Mouse (Mus musculus) midbrain, embryonic 10.5 days (tissue): ENCODE measurements around the gene Polr1d. TPM values are rescaled to one million over a fixed set of nuclear protein-coding genes. Genes with fewer than 3 reads are reported as not detected.

Experiments used
- DNase-seq: peaks from one replicate; pipeline ENCODE4 v3.0.0-alpha.2; 2017; ENCODE audit warnings: low spot score
- H3K27ac ChIP-seq: fragments of 300-500 bp; sonication (generic); replicated peaks from 2 replicates; pipeline ENCODE4 v1.5.1; 2016; ENCODE audit warnings: mild to moderate bottlenecking
- H3K27me3 ChIP-seq: fragments of 300-500 bp; sonication (generic); 2 replicates; pipeline ENCODE4 v1.6.1; 2016; ENCODE audit warnings: low read depth, mild to moderate bottlenecking; ENCODE audit not compliant: poor library complexity, severe bottlenecking
- H3K36me3 ChIP-seq: fragments of 300-500 bp; sonication (generic); 2 replicates; pipeline ENCODE4 v1.6.1; 2016; ENCODE audit warnings: mild to moderate bottlenecking, moderate library complexity
- H3K4me1 ChIP-seq: fragments of 300-500 bp; sonication (generic); 2 replicates; pipeline ENCODE4 v1.6.1; 2016
- H3K4me3 ChIP-seq: fragments of 300-500 bp; sonication (generic); 2 replicates; pipeline ENCODE4 v1.5.1; 2016; ENCODE audit warnings: mild to moderate bottlenecking, moderate library complexity
- H3K9me3 ChIP-seq: fragments of 300-500 bp; sonication (generic); replicated peaks from 2 replicates; pipeline ENCODE4 v1.6.1; 2016; ENCODE audit warnings: mild to moderate bottlenecking
- WGBS: fragments of 180-500 bp; shearing (Covaris S2); methylation state at CpG from one replicate; pipeline ENCODE4 v1.1.7; 2016; 5-methylcytosine and 5-hydroxymethylcytosine counted together
- polyA plus RNA-seq: library from polyadenylated mRNA; unstranded; fragments of >200 nt; fragmentation: Nextera tagmentation; extraction: Ambion mirVana; gene quantifications from 2 replicates; pipeline ENCODE4 v1.2.1, GENCODE M21; 2016

The Polr1d gene
- polyA plus RNA-seq, 1 experiment from 2014 or later = 130 TPM

DNA sequence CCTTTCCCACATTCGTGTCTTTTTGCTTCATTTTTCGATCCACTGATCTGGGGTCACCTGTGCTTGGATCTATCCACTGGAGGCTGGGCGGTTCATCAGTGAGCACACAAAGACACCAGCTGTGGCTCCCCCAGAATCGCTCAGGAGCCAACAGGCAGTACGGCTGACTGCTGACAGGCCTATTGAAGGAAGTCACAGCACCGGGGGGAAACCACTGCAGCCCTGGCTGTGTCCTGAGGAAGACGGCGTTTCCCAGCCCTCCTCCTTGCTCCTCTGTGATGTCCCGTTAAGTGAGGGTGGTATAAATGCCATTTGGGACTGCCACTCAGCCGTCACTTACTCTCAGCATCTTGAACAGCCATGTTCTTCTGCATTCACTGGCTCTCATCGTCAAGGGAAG lies 30.9 kb upstream of the Polr1d start:
- no peak overlapping the region for H3K4me3 ChIP-seq
- no peak overlapping the region for H3K27ac ChIP-seq
- H3K27me3 ChIP-seq = no peaks in the 10 kb centered on the region
- no peaks in the 10 kb centered on the region; the same call in 1 of the 2 replicates for H3K36me3 ChIP-seq
- peaks cover 5% of the 10 kb centered on the region for H3K4me1 ChIP-seq
- DNase-seq = no peak
- 84% methylated on average over 11 of the region's 11 CpGs for WGBS
- no peaks in the 10 kb centered on the region for H3K9me3 ChIP-seq

DNA sequence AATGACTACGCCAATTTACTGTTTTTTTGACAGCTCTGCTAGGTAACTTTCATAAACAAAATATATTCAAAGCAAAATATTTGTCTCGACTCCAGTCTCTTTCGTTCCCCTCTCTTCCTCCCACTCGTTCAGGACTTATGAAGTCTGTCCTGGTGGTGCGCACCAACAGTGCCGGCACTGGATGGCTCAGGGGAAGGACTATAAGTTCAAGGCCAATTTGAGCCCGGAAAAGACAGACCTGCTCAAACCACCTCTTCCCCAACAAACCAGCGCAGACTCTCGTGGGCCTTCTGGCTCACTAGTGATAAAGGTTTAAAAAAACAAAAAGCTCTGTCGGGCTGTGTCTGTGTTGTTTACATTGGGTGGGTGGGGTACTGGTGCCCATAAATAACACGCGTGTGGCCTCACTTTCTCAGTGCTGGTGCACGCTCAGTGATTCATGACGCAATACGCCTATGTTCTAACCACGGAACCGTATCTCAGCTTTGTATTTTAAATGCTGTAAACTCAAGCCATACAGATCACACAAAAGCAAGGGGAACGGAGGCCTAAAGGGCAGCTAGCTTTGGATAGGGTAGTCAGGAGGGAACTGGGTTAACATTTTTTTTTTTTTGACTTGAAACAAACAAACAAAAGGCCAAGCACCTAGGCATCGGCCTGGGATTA lies 27.2 kb upstream of the Polr1d start:
- H3K27ac ChIP-seq = no peak overlapping the region
- H3K4me3 ChIP-seq = no peak overlapping the region
- H3K36me3 ChIP-seq = no peaks in the 10 kb centered on the region
- no peaks in the 10 kb centered on the region for H3K9me3 ChIP-seq
- peaks cover 17% of the 10 kb centered on the region for H3K4me1 ChIP-seq
- no peak for DNase-seq
- no peaks in the 10 kb centered on the region for H3K27me3 ChIP-seq
- WGBS = 89% methylated on average over 19 of the region's 19 CpGs

DNA sequence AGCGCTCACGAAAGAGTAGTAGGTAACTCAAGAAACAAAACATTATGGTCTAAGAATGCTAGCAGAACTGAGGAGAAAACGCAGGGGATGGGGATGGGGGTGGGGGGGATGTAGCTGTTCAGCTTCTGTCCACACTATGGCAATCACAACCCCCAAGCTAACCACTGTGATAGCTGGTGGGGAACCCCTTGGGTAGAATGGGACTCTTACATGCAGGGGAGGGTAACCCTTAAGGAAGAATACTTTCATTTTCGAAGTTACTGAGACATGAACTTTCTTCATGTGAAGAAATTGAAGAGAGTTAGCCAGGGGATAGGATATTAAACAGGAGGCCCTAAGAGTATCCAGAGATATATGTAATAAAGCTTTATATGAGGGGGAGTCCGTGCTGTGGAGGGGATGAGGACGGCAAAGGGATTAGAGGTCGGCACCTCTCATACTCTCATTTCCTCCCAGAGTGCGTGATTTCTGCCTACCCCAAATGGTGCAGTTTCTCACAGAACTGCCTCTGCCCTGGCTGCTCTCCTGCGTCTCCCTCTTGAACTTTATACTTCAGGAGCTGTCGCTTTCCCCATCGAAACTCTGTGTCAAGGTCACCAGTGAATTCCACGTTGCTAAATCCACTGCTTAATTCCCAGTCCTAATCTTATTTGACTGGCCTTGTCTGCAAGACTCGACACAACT lies 25.9 kb upstream of the Polr1d start:
- H3K4me1 ChIP-seq = peaks cover 17% of the 10 kb centered on the region
- DNase-seq = no peak
- no peaks in the 10 kb centered on the region for H3K27me3 ChIP-seq
- H3K36me3 ChIP-seq = no peaks in the 10 kb centered on the region
- H3K4me3 ChIP-seq = no peak overlapping the region
- 0 out of 2 replicates have a peak overlapping the region, but pooled peaks have one; percentile 23 for H3K27ac ChIP-seq
- 76% methylated on average over 13 of the region's 13 CpGs for WGBS
- no peaks in the 10 kb centered on the region for H3K9me3 ChIP-seq

DNA sequence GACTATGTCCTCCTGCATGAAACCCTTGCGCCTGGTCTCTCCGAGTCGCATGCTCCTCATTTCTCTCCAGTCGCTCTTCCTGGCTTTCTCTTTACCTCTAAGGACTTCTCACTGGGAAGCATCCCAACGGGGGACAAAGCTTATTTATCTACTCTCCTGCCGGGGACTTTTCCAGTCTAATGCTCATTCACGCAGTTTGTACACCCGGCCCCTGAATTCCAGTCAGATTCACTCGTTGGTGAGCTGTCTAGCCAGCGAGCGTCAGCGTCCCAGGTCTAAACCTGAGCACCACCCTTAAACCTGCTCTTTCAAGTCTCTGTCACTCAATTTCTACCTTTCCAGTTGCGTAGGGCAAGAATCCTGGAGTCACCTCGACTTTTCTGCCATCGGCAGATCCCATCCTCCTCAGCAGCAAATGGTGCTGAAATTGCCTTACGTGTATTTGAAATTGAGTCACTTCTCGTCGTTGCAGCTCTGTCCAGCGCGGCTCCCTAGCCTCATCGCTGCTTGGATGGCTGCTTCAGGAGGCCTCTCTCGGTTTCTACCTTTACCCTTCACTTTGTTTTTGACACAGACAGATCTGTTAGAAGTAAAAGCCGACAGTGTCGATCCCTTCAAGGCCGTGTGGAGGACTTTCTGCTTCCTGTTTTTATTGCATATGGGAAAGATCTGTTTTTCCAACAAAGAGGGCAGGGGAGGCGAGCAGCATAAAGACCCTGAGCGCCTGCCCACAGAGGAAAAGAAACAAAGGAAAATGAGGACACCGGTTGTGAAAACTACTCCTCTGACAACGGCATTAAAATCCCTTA lies 25.1 kb upstream of the Polr1d start:
- Histone ChIP-seq H3K36me3 (no peaks in the 10 kb centered on the region), H3K27me3 (no peaks in the 10 kb centered on the region), H3K4me1 (peaks cover 17% of the 10 kb centered on the region), H3K9me3 (no peaks in the 10 kb centered on the region), H3K4me3 (no peak overlapping the region), H3K27ac (0 out of 2 replicates have a peak overlapping the region, but pooled peaks have one; percentile 23)
- 58% methylated on average over 29 of the region's 29 CpGs for WGBS
- no peak for DNase-seq

DNA sequence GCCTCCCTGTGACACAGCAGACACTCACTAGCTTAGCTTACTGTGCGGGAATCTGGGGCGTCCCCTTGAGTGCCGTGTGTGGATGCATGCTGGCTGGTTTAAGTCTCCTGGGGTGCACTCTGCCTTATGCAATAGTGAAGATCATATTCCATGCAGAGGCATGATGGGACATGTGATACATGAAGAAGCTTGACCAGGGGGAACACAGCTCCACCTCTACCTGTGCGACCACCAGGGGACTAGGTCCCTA lies 24.6 kb upstream of the Polr1d start:
- no peak overlapping the region for H3K4me3 ChIP-seq
- H3K4me1 ChIP-seq = peaks cover 17% of the 10 kb centered on the region
- DNase-seq = no peak
- H3K27ac ChIP-seq = no peak overlapping the region
- no peaks in the 10 kb centered on the region for H3K36me3 ChIP-seq
- WGBS = 78% methylated on average over 4 of the region's 4 CpGs
- no peaks in the 10 kb centered on the region for H3K9me3 ChIP-seq
- no peaks in the 10 kb centered on the region for H3K27me3 ChIP-seq

DNA sequence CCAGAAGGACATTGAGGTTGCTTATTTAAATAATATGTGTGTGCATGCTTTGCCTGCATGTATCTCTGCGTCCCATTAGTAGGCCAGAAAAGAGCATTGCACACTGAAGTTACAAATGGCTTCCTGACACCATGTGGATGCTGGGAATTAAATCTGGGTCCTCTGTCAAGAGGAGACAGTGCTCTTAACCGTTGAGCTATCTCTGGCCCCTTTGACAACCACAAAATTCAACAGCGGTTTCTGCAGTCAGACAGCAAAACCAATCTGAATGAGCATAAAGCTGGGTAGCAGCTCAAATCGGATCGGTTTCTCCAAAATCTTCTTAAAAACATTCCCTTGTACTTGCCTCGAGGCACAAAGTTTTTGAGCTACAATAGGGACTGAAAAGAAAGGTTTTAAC lies 23.8 kb upstream of the Polr1d start:
- no peak overlapping the region for H3K27ac ChIP-seq
- H3K36me3 ChIP-seq = no peaks in the 10 kb centered on the region
- WGBS = 87% methylated on average over 6 of the region's 6 CpGs
- no peak overlapping the region for H3K4me3 ChIP-seq
- H3K9me3 ChIP-seq = no peaks in the 10 kb centered on the region
- no peaks in the 10 kb centered on the region for H3K27me3 ChIP-seq
- H3K4me1 ChIP-seq = peaks cover 17% of the 10 kb centered on the region
- no peak for DNase-seq

DNA sequence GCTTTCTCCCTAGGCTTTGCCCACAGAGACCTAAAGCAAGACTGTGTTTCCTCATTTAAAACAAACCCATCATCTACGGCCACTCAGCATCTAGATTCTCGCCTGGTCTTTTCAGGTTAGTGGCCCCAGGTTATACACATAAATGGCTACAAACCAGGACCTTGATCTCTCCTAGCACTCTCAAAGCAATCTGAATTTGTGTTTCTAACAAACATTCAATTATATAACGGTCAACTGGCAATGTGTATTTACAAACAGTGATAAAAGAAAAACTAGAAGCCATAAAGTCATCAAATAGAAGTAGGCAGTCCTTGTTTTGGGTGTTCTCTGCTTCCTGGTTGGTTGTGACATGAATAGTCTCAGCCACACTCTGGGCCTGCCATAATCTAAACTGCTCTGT lies 23.4 kb upstream of the Polr1d start:
- H3K4me1 ChIP-seq = peaks cover 17% of the 10 kb centered on the region
- WGBS = 89% methylated on average over 3 of the region's 3 CpGs
- H3K4me3 ChIP-seq = no peak overlapping the region
- no peaks in the 10 kb centered on the region for H3K36me3 ChIP-seq
- no peaks in the 10 kb centered on the region for H3K27me3 ChIP-seq
- H3K9me3 ChIP-seq = no peaks in the 10 kb centered on the region
- DNase-seq = no peak
- H3K27ac ChIP-seq = no peak overlapping the region

DNA sequence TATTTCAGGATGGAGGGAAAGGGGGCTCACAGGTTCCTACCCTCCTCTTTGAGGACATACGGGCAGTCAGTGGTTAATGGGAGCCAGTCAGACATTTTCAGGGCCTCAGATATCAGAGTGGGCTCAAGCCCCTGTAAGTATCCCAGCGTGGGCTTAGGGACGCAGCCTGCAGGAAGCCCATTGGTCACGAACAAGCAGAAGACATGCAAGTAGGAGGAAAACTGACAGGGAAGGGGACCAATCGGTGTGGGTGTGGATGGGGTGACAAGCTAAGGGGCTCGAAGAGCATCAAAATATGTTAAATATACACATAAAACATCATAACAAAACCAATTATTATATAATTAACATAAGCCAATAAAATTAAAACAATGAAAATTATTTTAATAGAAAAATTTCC lies 22.5 kb upstream of the Polr1d start:
- H3K27me3 ChIP-seq = no peaks in the 10 kb centered on the region
- no peak overlapping the region for H3K4me3 ChIP-seq
- H3K9me3 ChIP-seq = no peaks in the 10 kb centered on the region
- H3K4me1 ChIP-seq = peaks cover 17% of the 10 kb centered on the region
- H3K27ac ChIP-seq = no peak overlapping the region
- DNase-seq = no peak
- H3K36me3 ChIP-seq = no peaks in the 10 kb centered on the region
- WGBS = 88% methylated on average over 6 of the region's 6 CpGs

DNA sequence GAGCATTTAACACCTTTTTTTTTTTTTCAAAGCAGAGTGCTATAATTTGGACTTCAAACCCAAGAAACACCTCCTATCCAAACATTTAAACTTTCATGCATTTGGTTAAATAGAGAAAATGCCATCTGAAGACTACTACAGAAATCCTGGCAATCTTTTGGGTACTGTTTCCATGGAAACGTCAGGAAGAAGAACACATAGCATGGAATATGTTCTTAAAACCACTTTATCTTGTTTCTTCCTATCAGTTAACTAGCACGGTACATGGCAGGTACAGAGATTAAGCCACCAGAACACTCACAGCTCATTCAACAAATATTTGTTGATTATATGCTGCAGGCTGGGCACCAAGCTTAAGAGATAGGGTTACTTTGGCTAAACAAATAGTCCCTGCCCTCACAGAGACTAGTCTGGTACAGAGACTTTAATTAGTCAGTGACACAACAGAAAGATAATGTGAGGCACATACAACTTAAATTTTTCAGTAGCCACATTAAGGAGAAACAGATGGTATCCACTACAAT lies 22.0 kb upstream of the Polr1d start:
- no peaks in the 10 kb centered on the region for H3K36me3 ChIP-seq
- H3K27ac ChIP-seq = no peak overlapping the region
- H3K4me3 ChIP-seq = no peak overlapping the region
- no peak for DNase-seq
- 86% methylated on average over 2 of the region's 2 CpGs for WGBS
- peaks cover 17% of the 10 kb centered on the region for H3K4me1 ChIP-seq
- H3K9me3 ChIP-seq = no peaks in the 10 kb centered on the region
- H3K27me3 ChIP-seq = no peaks in the 10 kb centered on the region

DNA sequence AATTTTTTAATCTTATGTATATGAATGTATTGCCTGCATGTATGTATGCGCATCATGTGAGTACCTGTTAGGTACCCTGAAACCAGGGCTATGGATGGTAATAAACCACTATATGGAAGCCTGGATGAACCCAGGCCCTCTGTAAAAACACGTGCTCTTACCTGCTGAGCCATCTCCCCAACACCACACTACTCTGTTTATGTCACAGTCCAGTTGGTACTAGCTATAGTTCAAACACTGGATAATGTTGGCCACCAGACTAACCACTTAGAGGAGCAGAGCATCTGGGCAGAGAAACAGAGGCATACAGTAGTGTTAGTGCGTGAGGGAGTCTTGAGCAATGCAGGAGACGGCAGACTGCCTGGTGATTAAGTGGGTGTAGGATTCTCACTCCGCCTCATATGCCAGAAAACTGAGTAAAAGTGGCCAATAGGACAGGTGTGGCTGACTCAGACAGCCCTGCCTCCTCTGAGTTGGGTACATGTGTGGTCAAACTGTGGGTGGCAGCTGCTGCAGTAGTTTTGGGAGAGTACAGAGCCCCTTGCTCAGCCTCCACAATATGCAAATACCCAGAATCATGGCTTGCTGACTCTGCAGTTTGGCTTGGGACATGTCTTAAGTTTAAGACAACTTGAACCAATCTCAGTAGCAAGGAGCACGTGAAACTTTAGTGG lies 21.1 kb upstream of the Polr1d start:
- Histone ChIP-seq H3K9me3 (no peaks in the 10 kb centered on the region), H3K27me3 (no peaks in the 10 kb centered on the region)
- WGBS = 91% methylated on average over 6 of the region's 6 CpGs

DNA sequence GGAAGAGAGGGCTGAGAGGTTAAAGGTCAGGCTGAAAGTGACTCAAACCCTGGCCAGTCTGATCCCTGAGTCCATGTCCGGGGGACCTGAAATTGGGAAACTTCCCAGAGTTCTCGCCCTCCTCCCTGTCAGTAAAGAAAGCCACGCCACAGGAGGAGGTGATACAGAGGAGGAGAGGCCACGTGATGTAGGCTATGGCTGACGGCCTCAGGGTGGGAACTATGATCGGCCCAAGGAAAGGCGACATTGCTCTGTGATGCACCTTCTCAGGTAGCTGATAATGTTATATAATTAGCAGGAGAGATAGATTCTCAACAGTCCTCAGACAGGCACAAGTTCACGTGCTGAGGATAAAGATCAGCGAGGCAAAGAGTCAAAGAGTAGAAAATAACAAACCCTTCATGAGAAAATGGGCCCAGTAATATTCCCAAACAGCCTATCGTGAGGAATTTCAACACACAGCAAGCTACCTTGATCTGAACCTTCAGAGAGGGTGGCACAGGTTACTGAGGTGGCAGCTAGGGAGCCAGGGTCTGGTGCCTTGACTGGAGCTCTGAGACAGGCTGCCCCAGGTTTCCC lies 20.0 kb upstream of the Polr1d start:
- H3K4me3 ChIP-seq = no peak overlapping the region
- no peaks in the 10 kb centered on the region for H3K36me3 ChIP-seq
- no peak overlapping the region for H3K27ac ChIP-seq
- no peaks in the 10 kb centered on the region for H3K27me3 ChIP-seq
- DNase-seq = no peak
- 89% methylated on average over 10 of the region's 10 CpGs for WGBS
- no peaks in the 10 kb centered on the region for H3K9me3 ChIP-seq
- peaks cover 6% of the 10 kb centered on the region for H3K4me1 ChIP-seq

More for the DNA sequence above, 21.1 kb upstream of the Polr1d start:
- no peak for DNase-seq
- Histone ChIP-seq H3K4me1 (peaks cover 17% of the 10 kb centered on the region), H3K36me3 (no peaks in the 10 kb centered on the region), H3K4me3 (no peak overlapping the region), H3K27ac (no peak overlapping the region)

DNA sequence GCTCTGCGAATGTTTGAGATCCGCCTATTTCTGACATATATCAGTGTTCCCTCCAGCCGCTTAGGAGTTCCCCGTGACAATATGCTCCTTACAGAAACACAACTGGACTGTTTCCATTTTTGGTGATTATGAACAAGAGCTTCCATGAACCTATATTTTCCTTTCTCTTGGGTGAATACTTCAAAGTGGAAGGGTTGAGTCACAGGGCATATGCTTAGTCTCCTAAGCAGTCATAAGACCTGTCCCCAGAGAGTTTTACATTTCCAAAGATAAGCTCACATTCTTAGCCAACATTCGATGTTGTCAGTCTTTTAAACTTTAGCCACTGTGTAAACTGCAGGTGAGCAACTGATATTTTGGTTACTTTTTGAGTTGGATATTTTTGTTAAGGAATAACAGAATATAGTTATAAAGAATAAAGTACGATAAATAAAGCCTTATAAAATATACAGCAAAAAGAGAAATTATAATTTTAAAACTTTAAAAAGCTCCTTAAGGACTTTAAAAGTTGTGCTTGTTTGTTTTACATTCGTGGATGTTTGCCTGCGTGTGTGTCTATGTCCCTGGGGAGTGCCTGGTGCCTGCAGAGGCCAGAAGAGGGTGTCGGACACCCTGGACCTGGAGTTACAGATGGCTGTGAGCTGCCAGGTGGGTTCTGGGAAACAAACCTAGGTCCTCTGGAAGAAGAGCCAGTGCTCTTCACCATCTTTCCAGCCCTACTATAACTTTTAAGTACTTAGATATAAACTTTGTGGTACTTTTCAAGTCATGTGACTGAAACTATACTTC lies 19.0 kb upstream of the Polr1d start:
- Histone ChIP-seq H3K36me3 (no peaks in the 10 kb centered on the region), H3K4me3 (no peak overlapping the region), H3K4me1 (no peaks in the 10 kb centered on the region), H3K27me3 (no peaks in the 10 kb centered on the region), H3K9me3 (no peaks in the 10 kb centered on the region), H3K27ac (no peak overlapping the region)
- WGBS = 92% methylated on average over 9 of the region's 9 CpGs
- no peak for DNase-seq
